19 mouse cellular contexts compared by ENCODE assay signal in genomic region chr3:134735684-134736083, GRCm38 (mm10).
DNase-seq lines count a peak whose midpoint lies in the region; ATAC-seq and TF ChIP-seq lines count a peak whose summit lies in the region.
"Had no signal": no experiment of that assay in that cellular context is flagged by ENCODE, and none has a peak within 500 bp of the region (broad histone marks: within the 10 kb centered on the region; RNA-seq: fewer than 3 reads in every experiment).

No protein-coding gene starts in this region.

- intact Hi-C loops in gastrocnemius, adult 2 months (cut with DNase I), result no loop called here

- no peak for TF ChIP-seq POLR2A in brain, embryonic 14.5 days (IDR thresholded peaks at IDR 0.05; ENCODE audit: borderline replicate concordance, extremely low read depth, insufficient read depth, insufficient read length, poor library complexity, severe bottlenecking)

- no peak overlapping the region for H3K27ac ChIP-seq in forebrain, embryonic 15.5 days (replicated peaks)
- H3K27ac ChIP-seq in forebrain, embryonic 12.5 days, result no peak overlapping the region
- H3K27ac ChIP-seq in layer of hippocampus, adult 2 months, result peak overlapping the region; percentile 18; the same call in 1 of the 2 replicates
- H3K27ac ChIP-seq in gastrocnemius, adult 2 months, result no peak overlapping the region
- H3K27ac ChIP-seq: embryonic facial prominence, embryonic 12.5 days; hindbrain, embryonic 10.5 days; hindbrain, embryonic 14.5 days; intestine, embryonic 15.5 days had no signal

- H3K36me3 ChIP-seq in forebrain, embryonic 15.5 days, result no peaks in the 10 kb centered on the region
- no peaks in the 10 kb centered on the region for H3K36me3 ChIP-seq in forebrain, embryonic 12.5 days (replicated peaks)
- H3K36me3 ChIP-seq: embryonic facial prominence, embryonic 12.5 days; heart, embryonic 12.5 days; hindbrain, embryonic 10.5 days; intestine, embryonic 15.5 days had no signal

- no peak overlapping the region for H3K4me2 ChIP-seq in forebrain, embryonic 15.5 days (replicated peaks)
- H3K4me2 ChIP-seq in forebrain, embryonic 12.5 days, result no peak overlapping the region
- H3K4me2 ChIP-seq: embryonic facial prominence, embryonic 12.5 days; heart, embryonic 12.5 days; hindbrain, embryonic 14.5 days; intestine, embryonic 15.5 days had no signal

- no peaks in the 10 kb centered on the region for H3K27me3 ChIP-seq in forebrain, embryonic 15.5 days
- H3K27me3 ChIP-seq in forebrain, embryonic 12.5 days, result no peaks in the 10 kb centered on the region
- H3K27me3 ChIP-seq: CH12.LX; embryonic facial prominence, embryonic 12.5 days; heart, embryonic 12.5 days; intestine, embryonic 15.5 days had no signal

- peak; percentile 21 to 27 for DNase-seq in layer of hippocampus, adult 2 months (ENCODE audit: low spot score in 2 of 2)
- no peak for DNase-seq in layer of hippocampus, adult 11-12 months (ENCODE audit: low spot score)
- DNase-seq in brain, embryonic 14.5 days (ENCODE audit: low read depth), result peak; percentile 64
- DNase-seq in adipocyte (ENCODE audit: low spot score), result no peak
- DNase-seq in gastrocnemius, adult 2 months, result no peak
- DNase-seq: adrenal gland, adult 8-10 months; adrenal gland, postnatal 36 days; cerebellum, adult 11-12 months; cerebellum, adult 9-10 months; cerebellum, postnatal 25 days; gastrocnemius, postnatal 25 days had no signal

- no peak overlapping the region for H3K9ac ChIP-seq in forebrain, embryonic 15.5 days (replicated peaks)
- no peak overlapping the region for H3K9ac ChIP-seq in forebrain, embryonic 12.5 days
- H3K9ac ChIP-seq: embryonic facial prominence, embryonic 12.5 days; heart, embryonic 12.5 days; hindbrain, embryonic 14.5 days; intestine, embryonic 15.5 days had no signal

- H3K9me3 ChIP-seq in forebrain, embryonic 15.5 days, result no peaks in the 10 kb centered on the region
- H3K9me3 ChIP-seq in forebrain, embryonic 12.5 days, result no peaks in the 10 kb centered on the region
- H3K9me3 ChIP-seq: embryonic facial prominence, embryonic 12.5 days; hindbrain, embryonic 10.5 days; intestine, embryonic 15.5 days had no signal

- ATAC-seq in forebrain, embryonic 15.5 days (replicated peaks), result 0 out of 2 replicates have a peak, but pooled peaks have one; percentile 46
- ATAC-seq in forebrain, embryonic 12.5 days (ENCODE audit: low FRiP score), result no peak; the same call in 1 of the 2 replicates
- ATAC-seq: intestine, embryonic 15.5 days had no signal

- 0 out of 2 replicates have a peak, but pooled peaks cover 2% of the 10 kb centered on the region for H3K4me1 ChIP-seq in forebrain, embryonic 15.5 days
- no peaks in the 10 kb centered on the region for H3K4me1 ChIP-seq in forebrain, embryonic 12.5 days
- H3K4me1 ChIP-seq: embryonic facial prominence, embryonic 12.5 days; heart, embryonic 12.5 days; hindbrain, embryonic 10.5 days; intestine, embryonic 15.5 days had no signal

- WGBS in forebrain, embryonic 15.5 days, result 48% methylated on average over 1 of the region's 1 CpGs
- 58% methylated on average over 1 of the region's 1 CpGs for WGBS in forebrain, embryonic 12.5 days

- no peak overlapping the region for H3K4me3 ChIP-seq in forebrain, embryonic 15.5 days
- no peak overlapping the region for H3K4me3 ChIP-seq in forebrain, embryonic 12.5 days (replicated peaks)
- no peak overlapping the region for H3K4me3 ChIP-seq in layer of hippocampus, adult 2 months
- H3K4me3 ChIP-seq in gastrocnemius, adult 2 months, result no peak overlapping the region
- H3K4me3 ChIP-seq: embryonic facial prominence, embryonic 12.5 days; heart, embryonic 12.5 days; hindbrain, embryonic 10.5 days; intestine, embryonic 15.5 days had no signal

- TF ChIP-seq CTCF in layer of hippocampus, adult 2 months (conservative IDR thresholded peaks at IDR 0.05), result no peak
- TF ChIP-seq CTCF in brain, embryonic 14.5 days (IDR thresholded peaks at IDR 0.05; ENCODE audit: borderline replicate concordance, extremely low read depth, insufficient read depth, insufficient read length), result no peak
- TF ChIP-seq CTCF in gastrocnemius, adult 2 months (IDR thresholded peaks at IDR 0.05), result no peak

Comparison
In these comparisons a context has a peak if more than half of its experiments do, and no peak if none do; other contexts are left out.
1. DNase-seq: peak in layer of hippocampus, adult 2 months (2 of 2) and brain, embryonic 14.5 days (single experiment); none in layer of hippocampus, adult 11-12 months (single experiment), adipocyte (single experiment) and gastrocnemius, adult 2 months (single experiment).